Mouse (Mus musculus): Measurements from ENCODE around the gene Hrk. TPM values are rescaled to one million over a fixed set of nuclear protein-coding genes. Genes with fewer than 3 reads are reported as not detected.

Hrk gene
- polyA plus RNA-seq (2016; fragmentation: Nextera tagmentation; extraction: Ambion mirVana): 0.15 and 0.32 TPM in 2 replicates

DNA sequence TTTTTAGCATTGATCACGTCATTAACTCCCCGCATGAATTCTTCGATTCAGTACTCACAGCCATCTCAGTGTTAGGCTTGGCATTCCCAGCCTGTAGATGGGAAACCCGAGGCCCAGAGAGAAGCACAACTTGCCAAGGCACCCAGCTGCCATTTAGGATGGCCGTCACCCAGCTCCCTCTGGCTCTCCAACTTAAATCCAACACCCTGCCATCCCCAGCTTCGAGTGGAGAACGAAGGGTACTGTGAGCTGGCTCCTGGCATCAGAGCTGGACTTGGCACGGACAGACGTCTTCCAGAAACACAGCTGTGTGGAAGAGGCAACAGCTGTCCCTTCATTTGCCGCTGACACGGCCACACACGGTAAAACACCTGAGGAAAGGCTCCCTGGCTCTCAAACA, at the start of gene Hrk:
Gene Hrk, plus strand, starts transcription at position 68 of the 400 bp plus-strand sequence.
- Histone ChIP-seq H3K36me3 (replicated peaks) (no peaks in the 10 kb centered on the region), H3K27me3 (replicated peaks; ENCODE audit: low read depth, poor library complexity, severe bottlenecking) (peaks cover 95% of the 10 kb centered on the region), H3K9me3 (no peaks in the 10 kb centered on the region), H3K27ac (replicated peaks) (no peak within 1 kb of the TSS), H3K4me3 (no peak within 1 kb of the TSS), H3K4me1 (peaks cover 6% of the 10 kb centered on the region)
- WGBS: 74% methylated on average over 12 of the region's 12 CpGs
- no peak for DNase-seq (ENCODE audit: low spot score)

DNA sequence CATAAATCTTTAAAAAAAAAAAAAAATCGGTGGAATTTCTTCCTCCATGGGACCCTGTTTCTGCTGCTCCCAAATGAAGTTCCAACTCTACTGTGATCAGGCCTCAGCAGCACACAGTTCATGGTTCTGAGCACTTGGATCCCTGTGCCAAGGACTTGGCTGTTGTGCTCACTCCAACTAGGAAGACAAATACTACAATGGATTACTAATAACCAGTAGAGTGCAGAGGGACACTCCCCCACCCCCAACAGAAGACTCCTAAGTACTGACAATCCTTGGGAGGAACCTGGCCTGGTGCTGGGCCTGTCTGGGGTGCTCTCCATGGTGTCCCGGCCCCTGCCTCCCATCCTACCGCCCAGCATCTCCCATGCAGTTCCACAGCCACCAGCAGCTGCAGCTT, 46.1 kb upstream of the Hrk start:
- no peak for DNase-seq (ENCODE audit: low spot score)
- peaks cover 25% of the 10 kb centered on the region for H3K4me1 ChIP-seq
- no peaks in the 10 kb centered on the region for H3K27me3 ChIP-seq (replicated peaks; ENCODE audit: low read depth, poor library complexity, severe bottlenecking)
- no peak overlapping the region for H3K27ac ChIP-seq (replicated peaks)
- peaks cover 66% of the 10 kb centered on the region for H3K36me3 ChIP-seq (replicated peaks)
- WGBS: 75% methylated on average over 3 of the region's 3 CpGs
- no peak overlapping the region for H3K4me3 ChIP-seq
- H3K9me3 ChIP-seq: no peaks in the 10 kb centered on the region

DNA sequence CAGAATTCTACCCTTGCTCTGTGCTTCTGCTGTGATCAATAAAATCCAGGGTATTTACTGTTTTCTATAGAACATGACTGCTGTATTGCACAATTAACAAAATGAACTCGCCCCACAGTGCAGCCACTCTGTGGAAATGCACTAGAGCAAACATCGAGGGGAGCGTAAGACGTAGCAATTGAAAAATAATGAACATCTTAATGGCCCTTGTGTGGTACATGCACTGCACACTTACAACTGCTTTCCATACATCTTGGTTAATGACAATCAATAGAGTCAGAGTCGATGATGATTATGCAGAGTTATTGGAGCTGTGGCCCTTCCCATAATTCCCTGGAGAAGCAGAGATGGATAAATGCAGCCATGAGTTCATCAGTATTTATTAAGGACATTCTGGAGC, 45.5 kb upstream of the Hrk start:
- Histone ChIP-seq H3K27me3 (replicated peaks; ENCODE audit: low read depth, poor library complexity, severe bottlenecking) (no peaks in the 10 kb centered on the region), H3K4me3 (no peak overlapping the region), H3K4me1 (peaks cover 30% of the 10 kb centered on the region), H3K9me3 (no peaks in the 10 kb centered on the region), H3K36me3 (replicated peaks) (peaks cover 67% of the 10 kb centered on the region), H3K27ac (replicated peaks) (no peak overlapping the region)
- DNase-seq (ENCODE audit: low spot score): no peak
- WGBS: 93% methylated on average over 5 of the region's 5 CpGs

DNA sequence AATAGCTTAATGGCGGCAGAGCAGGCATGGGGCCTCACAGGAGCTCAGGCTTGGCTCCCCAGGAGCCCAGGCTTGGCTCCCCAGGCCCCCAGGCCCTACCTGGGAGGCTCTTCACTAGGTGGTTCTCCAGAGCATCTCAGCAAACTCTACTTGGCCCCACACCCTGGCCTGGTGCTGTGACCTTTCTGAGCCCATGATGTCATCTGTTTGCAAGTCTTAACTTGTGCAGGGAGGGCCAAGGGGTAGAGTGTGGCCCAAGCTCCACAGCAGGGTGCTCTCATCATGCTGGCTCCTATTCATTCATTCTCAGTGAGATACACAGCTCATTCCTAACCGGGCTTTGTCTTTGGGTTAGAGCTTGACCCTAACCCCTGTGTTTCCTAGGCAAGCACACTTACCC, 43.8 kb upstream of the Hrk start:
- H3K36me3 ChIP-seq (replicated peaks): peaks cover 73% of the 10 kb centered on the region

DNA sequence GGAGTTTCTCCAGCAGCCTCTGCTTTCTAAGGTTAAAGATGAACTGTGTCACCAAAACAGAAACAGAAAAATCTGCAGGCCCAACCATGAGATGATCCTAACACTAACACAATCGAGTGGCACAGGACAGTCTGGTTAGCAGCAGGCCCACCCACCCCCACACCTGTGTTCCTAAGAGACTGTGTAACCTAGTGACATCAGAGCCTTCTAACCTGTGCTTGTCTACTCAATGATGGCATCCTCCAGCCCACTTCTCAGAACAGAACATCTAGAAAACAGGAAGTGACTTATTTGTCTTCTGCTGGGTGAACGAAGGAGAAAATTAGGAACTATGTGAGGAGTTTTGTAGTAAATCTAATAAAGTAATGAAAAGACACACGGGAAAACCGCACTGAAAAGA, 42.5 kb upstream of the Hrk start:
- peaks cover 30% of the 10 kb centered on the region for H3K4me1 ChIP-seq
- 85% methylated on average over 4 of the region's 4 CpGs for WGBS
- no peak for DNase-seq (ENCODE audit: low spot score)
- H3K9me3 ChIP-seq: no peaks in the 10 kb centered on the region
- no peak overlapping the region for H3K4me3 ChIP-seq
- peaks cover 73% of the 10 kb centered on the region for H3K36me3 ChIP-seq (replicated peaks)
- no peak overlapping the region for H3K27ac ChIP-seq (replicated peaks)
- no peaks in the 10 kb centered on the region for H3K27me3 ChIP-seq (replicated peaks; ENCODE audit: low read depth, poor library complexity, severe bottlenecking)

More for the DNA sequence above, 43.8 kb upstream of the Hrk start:
- DNase-seq (ENCODE audit: low spot score): no peak
- Histone ChIP-seq H3K4me3 (no peak overlapping the region), H3K27me3 (replicated peaks; ENCODE audit: low read depth, poor library complexity, severe bottlenecking) (no peaks in the 10 kb centered on the region), H3K27ac (replicated peaks) (no peak overlapping the region; the same call in 1 of the 2 replicates), H3K9me3 (no peaks in the 10 kb centered on the region), H3K4me1 (peaks cover 30% of the 10 kb centered on the region)
- WGBS: 44% methylated on average over 2 of the region's 2 CpGs

DNA sequence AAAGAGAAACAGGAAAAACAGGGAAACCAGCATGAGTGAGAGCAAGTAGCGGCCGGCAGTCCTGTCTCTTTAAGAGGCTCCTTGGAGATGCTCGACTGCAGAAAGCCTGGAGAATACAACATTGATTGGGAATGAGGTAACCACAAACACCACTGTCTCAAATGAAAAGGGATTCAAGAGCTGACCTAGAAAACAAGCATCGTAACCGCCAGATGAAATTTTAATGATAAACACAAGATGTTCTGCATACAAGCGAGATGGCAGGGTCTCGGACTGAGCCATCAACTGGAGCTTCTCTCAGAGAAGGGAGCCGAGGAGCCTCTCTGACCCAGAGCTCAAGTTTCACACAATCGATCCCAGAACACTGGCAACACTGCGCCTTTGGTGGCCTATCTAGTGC, 41.4 kb upstream of the Hrk start:
- H3K4me1 ChIP-seq: peaks cover 30% of the 10 kb centered on the region
- 45% methylated on average over 10 of the region's 10 CpGs for WGBS
- peak; percentile 30 for DNase-seq (ENCODE audit: low spot score)
- H3K27ac ChIP-seq (replicated peaks): peak overlapping the region; percentile 63
- peaks cover 75% of the 10 kb centered on the region for H3K36me3 ChIP-seq (replicated peaks)
- no peaks in the 10 kb centered on the region for H3K27me3 ChIP-seq (replicated peaks; ENCODE audit: low read depth, poor library complexity, severe bottlenecking)
- no peak overlapping the region for H3K4me3 ChIP-seq
- no peaks in the 10 kb centered on the region for H3K9me3 ChIP-seq

DNA sequence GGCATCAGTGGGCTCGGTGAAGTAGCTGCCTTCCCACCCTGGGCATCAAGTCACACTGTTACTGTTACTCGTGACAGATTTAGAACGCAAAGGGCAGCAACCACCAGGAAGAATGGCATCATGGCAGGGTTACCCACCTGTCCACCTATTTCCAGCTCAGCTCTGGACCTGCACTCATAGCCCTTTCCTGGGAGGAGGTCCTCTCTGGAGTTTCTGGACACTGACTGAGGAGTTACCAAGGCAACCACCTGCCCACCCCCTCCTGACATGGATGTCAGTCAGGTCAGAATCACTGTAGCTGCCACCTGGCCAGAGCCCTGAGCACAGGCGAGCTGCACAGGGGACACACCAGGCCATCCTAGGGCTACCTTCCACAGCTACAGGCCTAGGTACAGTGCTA, 37.8 kb upstream of the Hrk start:
- Histone ChIP-seq H3K27me3 (replicated peaks; ENCODE audit: low read depth, poor library complexity, severe bottlenecking) (no peaks in the 10 kb centered on the region), H3K27ac (replicated peaks) (no peak overlapping the region), H3K4me3 (no peak overlapping the region), H3K9me3 (no peaks in the 10 kb centered on the region), H3K36me3 (replicated peaks) (peaks cover 84% of the 10 kb centered on the region), H3K4me1 (peaks cover 22% of the 10 kb centered on the region)
- WGBS: 80% methylated on average over 4 of the region's 4 CpGs
- DNase-seq (ENCODE audit: low spot score): no peak

DNA sequence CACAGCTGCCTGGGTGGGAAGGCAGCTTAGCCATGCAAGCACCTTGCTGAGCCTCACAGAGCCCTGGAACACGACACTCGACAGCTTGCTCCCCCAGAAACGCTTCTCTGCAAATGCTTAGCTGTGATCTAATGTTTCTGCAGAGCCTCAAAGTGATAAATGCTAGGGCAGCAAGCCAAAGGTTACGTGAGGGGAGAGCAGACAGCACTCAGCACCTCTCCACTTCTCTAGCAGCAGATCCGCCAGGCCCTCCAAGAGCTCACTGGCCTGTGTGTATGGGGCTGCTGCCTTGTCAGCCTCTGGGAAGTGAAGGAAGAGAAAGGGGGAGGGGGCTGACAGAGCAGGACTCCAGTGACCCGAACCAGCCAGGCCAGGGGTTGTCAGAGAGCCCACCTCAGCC, 36.2 kb upstream of the Hrk start:
- 82% methylated on average over 6 of the region's 6 CpGs for WGBS
- Histone ChIP-seq H3K27ac (replicated peaks) (no peak overlapping the region), H3K27me3 (replicated peaks; ENCODE audit: low read depth, poor library complexity, severe bottlenecking) (no peaks in the 10 kb centered on the region), H3K4me3 (no peak overlapping the region), H3K9me3 (no peaks in the 10 kb centered on the region), H3K36me3 (replicated peaks) (peaks cover 83% of the 10 kb centered on the region), H3K4me1 (peaks cover 12% of the 10 kb centered on the region)
- no peak for DNase-seq (ENCODE audit: low spot score)

DNA sequence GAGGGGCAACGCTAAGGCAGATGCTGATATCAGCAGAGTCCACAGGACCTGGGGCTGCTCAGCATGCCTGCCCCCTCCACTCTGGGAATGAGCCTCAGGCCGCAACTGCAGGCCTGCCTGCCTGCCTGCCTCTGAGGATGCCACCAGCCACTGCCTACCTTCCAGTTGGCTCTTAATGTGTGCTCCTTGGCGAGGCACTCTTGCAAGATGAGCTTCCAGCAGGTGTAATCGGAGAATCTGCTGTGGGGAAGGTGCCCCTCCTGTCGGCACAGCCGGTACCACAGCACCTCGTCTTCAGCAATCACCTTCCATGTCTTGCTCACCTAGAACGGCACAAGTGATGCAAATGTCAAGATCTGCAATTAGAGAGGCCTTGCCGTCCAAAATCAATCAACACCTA, 35.8 kb upstream of the Hrk start:
- H3K36me3 ChIP-seq (replicated peaks): peaks cover 81% of the 10 kb centered on the region
- no peak for DNase-seq (ENCODE audit: low spot score)

DNA sequence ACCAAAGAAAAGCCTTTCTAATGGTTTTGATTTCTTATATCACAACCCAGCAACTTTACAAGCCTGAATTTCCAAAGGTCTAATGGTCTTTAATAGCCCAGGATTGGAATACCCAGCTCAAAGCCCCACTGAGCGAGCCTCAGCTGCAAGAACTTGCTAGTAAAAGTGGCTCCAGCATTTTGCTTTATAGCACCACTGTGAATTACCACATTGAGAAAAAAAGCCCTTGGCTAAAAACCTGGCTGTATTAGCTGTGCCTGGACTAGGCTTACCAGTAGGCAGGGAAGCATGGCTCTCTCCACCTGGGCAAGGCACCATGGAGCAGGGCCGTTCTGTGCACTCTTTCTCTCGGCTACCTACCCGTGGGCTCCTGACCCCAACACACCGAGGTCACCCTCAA, 28.1 kb upstream of the Hrk start:
- Histone ChIP-seq H3K9me3 (no peaks in the 10 kb centered on the region), H3K4me1 (0 out of 2 replicates have a peak, but pooled peaks cover 2% of the 10 kb centered on the region), H3K4me3 (no peak overlapping the region), H3K36me3 (replicated peaks) (peaks cover 81% of the 10 kb centered on the region), H3K27ac (replicated peaks) (no peak overlapping the region), H3K27me3 (replicated peaks; ENCODE audit: low read depth, poor library complexity, severe bottlenecking) (no peaks in the 10 kb centered on the region)
- WGBS: 80% methylated on average over 5 of the region's 5 CpGs
- no peak for DNase-seq (ENCODE audit: low spot score)

More for the DNA sequence above, 35.8 kb upstream of the Hrk start:
- peaks cover 7% of the 10 kb centered on the region for H3K4me1 ChIP-seq
- H3K27me3 ChIP-seq (replicated peaks; ENCODE audit: low read depth, poor library complexity, severe bottlenecking): no peaks in the 10 kb centered on the region
- H3K9me3 ChIP-seq: no peaks in the 10 kb centered on the region
- H3K27ac ChIP-seq (replicated peaks): no peak overlapping the region
- H3K4me3 ChIP-seq: no peak overlapping the region
- WGBS: 87% methylated on average over 9 of the region's 9 CpGs

DNA sequence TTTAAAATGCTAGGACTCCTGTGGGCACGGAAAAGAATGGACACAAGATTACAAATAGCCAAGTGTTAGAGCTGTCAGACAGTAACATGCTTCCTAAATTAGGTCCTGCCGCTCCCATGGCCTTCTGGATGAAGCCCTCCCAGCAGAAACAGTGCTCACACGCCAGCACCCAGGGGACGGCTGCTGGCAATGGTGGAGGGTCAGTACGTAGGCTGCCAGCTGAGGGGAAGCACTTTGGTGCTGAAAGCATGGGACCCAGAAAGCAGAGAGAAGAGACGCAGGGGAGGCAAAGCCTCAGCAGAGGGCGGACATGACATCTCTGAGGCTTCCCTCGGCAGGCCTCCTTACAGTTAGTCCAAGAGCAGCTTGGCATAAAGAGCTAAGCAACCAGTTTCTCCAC, 24.8 kb upstream of the Hrk start:
- H3K36me3 ChIP-seq (replicated peaks): peaks cover 82% of the 10 kb centered on the region
- H3K27me3 ChIP-seq (replicated peaks; ENCODE audit: low read depth, poor library complexity, severe bottlenecking): no peaks in the 10 kb centered on the region
- no peaks in the 10 kb centered on the region for H3K9me3 ChIP-seq
- H3K27ac ChIP-seq (replicated peaks): no peak overlapping the region
- WGBS: 88% methylated on average over 8 of the region's 8 CpGs
- no peak overlapping the region for H3K4me3 ChIP-seq
- DNase-seq (ENCODE audit: low spot score): no peak
- 0 out of 2 replicates have a peak, but pooled peaks cover 5% of the 10 kb centered on the region for H3K4me1 ChIP-seq

DNA sequence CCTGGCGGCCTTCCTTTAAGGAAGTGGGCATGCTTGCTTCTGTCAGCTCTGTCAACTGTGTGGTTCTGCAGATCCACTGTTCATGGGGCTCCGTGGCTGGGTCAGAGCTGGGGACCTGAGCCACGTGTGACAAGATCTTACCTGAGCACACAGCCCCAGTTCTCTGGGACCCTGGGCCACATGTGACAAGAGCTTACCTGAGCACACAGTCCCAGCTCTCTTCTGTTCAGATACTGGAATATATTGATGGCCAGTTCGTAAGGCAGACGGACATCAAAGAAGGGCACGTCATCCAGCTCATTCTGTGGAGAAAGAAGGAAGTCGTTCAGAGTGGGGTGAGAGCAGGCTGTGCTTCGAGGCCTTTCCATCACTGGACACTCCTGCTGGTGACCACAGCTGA, 22.0 kb upstream of the Hrk start:
- Histone ChIP-seq H3K27ac (replicated peaks) (no peak overlapping the region), H3K4me3 (no peak overlapping the region), H3K4me1 (peaks cover 9% of the 10 kb centered on the region; the same call in 1 of the 2 replicates), H3K9me3 (no peaks in the 10 kb centered on the region), H3K36me3 (replicated peaks) (peaks cover 73% of the 10 kb centered on the region), H3K27me3 (replicated peaks; ENCODE audit: low read depth, poor library complexity, severe bottlenecking) (no peaks in the 10 kb centered on the region)
- 93% methylated on average over 8 of the region's 8 CpGs for WGBS
- no peak for DNase-seq (ENCODE audit: low spot score)

DNA sequence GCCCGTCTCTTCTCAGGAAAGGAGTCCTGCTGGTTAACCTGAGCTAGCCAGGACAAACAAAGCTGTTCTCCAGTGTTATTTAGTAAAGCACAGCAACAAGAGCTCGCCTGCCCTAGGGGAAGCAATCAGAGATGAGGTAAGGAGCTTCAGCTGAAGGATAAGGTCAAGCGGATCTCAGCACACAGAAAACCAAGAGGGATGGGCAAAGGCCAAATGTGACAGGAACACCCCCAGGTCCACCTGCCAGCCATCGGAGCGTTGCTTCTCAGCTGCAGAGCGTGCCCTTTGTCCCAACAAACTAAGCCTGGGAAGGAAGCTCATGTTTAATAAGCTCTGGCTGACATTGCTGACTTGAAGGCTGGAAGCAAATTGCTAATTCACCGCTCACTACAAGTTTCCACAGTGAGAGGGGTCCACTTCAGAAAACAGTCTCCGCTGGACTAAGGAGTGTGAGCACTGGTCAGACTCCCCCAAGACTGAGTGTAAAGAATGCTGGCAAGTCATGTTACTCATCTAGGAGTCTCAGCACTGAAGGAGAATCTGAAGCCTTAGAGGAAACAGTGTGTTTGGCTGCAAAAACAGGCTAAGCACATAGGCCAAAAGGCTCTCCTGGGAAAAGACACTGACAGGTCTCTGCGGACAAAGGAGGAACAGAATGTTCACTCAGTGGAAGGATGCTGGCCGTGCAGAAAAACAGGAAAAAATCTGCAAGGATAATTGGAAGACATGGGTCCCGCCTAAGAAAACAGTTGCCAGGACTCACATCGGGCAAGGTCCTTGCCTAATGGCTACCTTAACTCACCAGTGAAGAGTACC, 21.0 kb upstream of the Hrk start:
- WGBS: 84% methylated on average over 12 of the region's 12 CpGs
- no peak for DNase-seq (ENCODE audit: low spot score)
- peaks cover 70% of the 10 kb centered on the region for H3K36me3 ChIP-seq (replicated peaks)

More for the DNA sequence above, 21.0 kb upstream of the Hrk start:
- peaks cover 9% of the 10 kb centered on the region; the same call in 1 of the 2 replicates for H3K4me1 ChIP-seq
- no peak overlapping the region for H3K4me3 ChIP-seq
- no peaks in the 10 kb centered on the region for H3K9me3 ChIP-seq
- H3K27me3 ChIP-seq (replicated peaks; ENCODE audit: low read depth, poor library complexity, severe bottlenecking): no peaks in the 10 kb centered on the region
- no peak overlapping the region for H3K27ac ChIP-seq (replicated peaks)

Data from embryonic facial prominence, embryonic 10.5 days (tissue).